Mouse (Mus musculus) inflammation-experienced regulatory T-cells, adult 6 months (primary cell): ENCODE measurements around the gene Cntrob. TPM values are rescaled to one million over a fixed set of nuclear protein-coding genes. Genes with fewer than 3 reads are reported as not detected.

Experiments used
- ATAC-seq: one replicate; pipeline ENCODE4 v1.8.0; 2017
- polyA plus RNA-seq, 3 experiments: library from polyadenylated mRNA; unstranded; fragments of 100-300 nt; shearing (Covaris generic); gene quantifications; one replicate each; pipeline ENCODE4 v1.2.1; 2017

The Cntrob gene
- polyA plus RNA-seq, 3 experiments from 2014 or later: 7.4 to 9.9 (median 7.5) TPM

- no peak for ATAC-seq
Observed at GRCm38 (mm10) chr11:69297799-69298198, 25.8 kb downstream of the Cntrob start.

GRCm38 (mm10) chr11:69295286-69295685, 28.3 kb downstream of the Cntrob start:
- ATAC-seq: no peak

- ATAC-seq: no peak
Observed at GRCm38 (mm10) chr11:69291111-69291510, 32.5 kb downstream of the Cntrob start.

- ATAC-seq: no peak
Observed at GRCm38 (mm10) chr11:69277267-69277666, 46.3 kb downstream of the Cntrob start.

GRCm38 (mm10) chr11:69276081-69276480, 47.5 kb downstream of the Cntrob start:
- no peak for ATAC-seq

GRCm38 (mm10) chr11:69275650-69276049, 47.9 kb downstream of the Cntrob start:
- no peak for ATAC-seq

GRCm38 (mm10) chr11:69272122-69272740, 51.3 kb downstream of the Cntrob start:
- ATAC-seq: no peak

- no peak for ATAC-seq
Observed at GRCm38 (mm10) chr11:69269575-69269974, 54.0 kb downstream of the Cntrob start.

GRCm38 (mm10) chr11:69268100-69268499, 55.5 kb downstream of the Cntrob start:
- peak; percentile 69 for ATAC-seq

- peak; percentile 58 for ATAC-seq
Observed at GRCm38 (mm10) chr11:69267341-69267740, 56.2 kb downstream of the Cntrob start.

GRCm38 (mm10) chr11:69266253-69266652, 57.3 kb downstream of the Cntrob start:
- peak; percentile 71 for ATAC-seq

- no peak for ATAC-seq
Observed at GRCm38 (mm10) chr11:69265410-69265809, 58.2 kb downstream of the Cntrob start.

GRCm38 (mm10) chr11:69264276-69264675, 59.3 kb downstream of the Cntrob start:
- no peak for ATAC-seq

GRCm38 (mm10) chr11:69260111-69260510, 63.5 kb downstream of the Cntrob start:
- no peak for ATAC-seq

- peak; percentile 88 for ATAC-seq
Observed at GRCm38 (mm10) chr11:69258287-69258686, 65.3 kb downstream of the Cntrob start.

- ATAC-seq: peak; percentile 61
Observed at GRCm38 (mm10) chr11:69257807-69258206, 65.8 kb downstream of the Cntrob start.

- ATAC-seq: no peak
Observed at GRCm38 (mm10) chr11:69257072-69257471, 66.5 kb downstream of the Cntrob start.

- no peak for ATAC-seq
Observed at GRCm38 (mm10) chr11:69254808-69255207, 68.8 kb downstream of the Cntrob start.

- no peak for ATAC-seq
Observed at GRCm38 (mm10) chr11:69253131-69253530, 70.4 kb downstream of the Cntrob start.

- no peak for ATAC-seq
Observed at GRCm38 (mm10) chr11:69251953-69252352, 71.6 kb downstream of the Cntrob start.

GRCm38 (mm10) chr11:69251135-69251842, 72.3 kb downstream of the Cntrob start:
- no peak for ATAC-seq

GRCm38 (mm10) chr11:69250106-69250505, 73.5 kb downstream of the Cntrob start:
- no peak for ATAC-seq
